Mouse (Mus musculus) hematopoietic stem cell, adult 5-6 weeks (primary cell): ENCODE results near the gene Slamf1. TPM values are rescaled to one million over a fixed set of nuclear protein-coding genes. Genes with fewer than 3 reads are reported as not detected.

ENCODE experiments used
- ATAC-seq, 2 experiments: fragments of 125-278 bp in 1 of 2; replicated peaks in 1 of 2; 2 replicates each; pipeline ENCODE4 v1.8.0; 2016 to 2017; ENCODE audit warnings: inconsistent platforms in 2 of 2, mild to moderate bottlenecking in 2 of 2, moderate number of reproducible peaks in 2 of 2, low read depth in 1 of 2, moderate TSS enrichment in 1 of 2; ENCODE audit not compliant: low FRiP score in 2 of 2, poor library complexity in 2 of 2, severe bottlenecking in 2 of 2, insufficient read depth in 1 of 2, low TSS enrichment in 1 of 2
- total RNA-seq: library from RNA; stranded (forward); fragments of 172-1452, 232-1000 nt; gene quantifications from 2 replicates; pipeline ENCODE4 v1.2.3, GENCODE M21; 2017

Gene Slamf1
- total RNA-seq = 2.1 and 2.6 TPM in 2 replicates

- peak; percentile 49 to 50; a peak in 2 of 4 replicates for ATAC-seq
Measured at GRCm38 (mm10) chr1:171766898-171767297, at the start of gene Slamf1. Slamf1 (plus strand) TSS chr1:171767127.

- no peak; a peak in 1 of 4 replicates for ATAC-seq
Measured at GRCm38 (mm10) chr1:171731195-171731594, 35.7 kb upstream of the Slamf1 start.

GRCm38 (mm10) chr1:171734898-171735297 lies 32.0 kb upstream of the Slamf1 start:
- no peak for ATAC-seq

GRCm38 (mm10) chr1:171748127-171748969 lies 18.6 kb upstream of the Slamf1 start:
- no peak for ATAC-seq

- peak; percentile 81 to 83 for ATAC-seq
Measured at GRCm38 (mm10) chr1:171761853-171762448, 5.0 kb upstream of the Slamf1 start.

- ATAC-seq = no peak
Measured at GRCm38 (mm10) chr1:171770996-171771395, 4.1 kb downstream of the Slamf1 start.

GRCm38 (mm10) chr1:171772121-171772735 lies 5.3 kb downstream of the Slamf1 start:
- ATAC-seq = no peak

GRCm38 (mm10) chr1:171773232-171773989 lies 6.5 kb downstream of the Slamf1 start:
- ATAC-seq = 0 out of 4 replicates have a peak, but pooled peaks of 1 of the 2 experiments have one; percentile 23

GRCm38 (mm10) chr1:171774266-171774665 lies 7.3 kb downstream of the Slamf1 start:
- no peak for ATAC-seq

- no peak for ATAC-seq
Measured at GRCm38 (mm10) chr1:171774678-171775077, 7.8 kb downstream of the Slamf1 start.

GRCm38 (mm10) chr1:171775781-171776180 lies 8.9 kb downstream of the Slamf1 start:
- no peak for ATAC-seq

- ATAC-seq = no peak
Measured at GRCm38 (mm10) chr1:171777026-171777425, 10.1 kb downstream of the Slamf1 start.

GRCm38 (mm10) chr1:171782287-171782915 lies 15.5 kb downstream of the Slamf1 start:
- ATAC-seq = no peak

GRCm38 (mm10) chr1:171785871-171786270 lies 18.9 kb downstream of the Slamf1 start:
- ATAC-seq = peak in 1 of 2 experiments; percentile 29; a peak in 1 of 4 replicates

GRCm38 (mm10) chr1:171787281-171788015 lies 20.5 kb downstream of the Slamf1 start:
- ATAC-seq = no peak

GRCm38 (mm10) chr1:171788461-171789283 lies 21.7 kb downstream of the Slamf1 start:
- ATAC-seq = peak; percentile 37 to 51; a peak in 3 of 4 replicates
